Mouse (Mus musculus) spleen, postnatal 36 days (tissue): ENCODE results near the gene Olfr776.
"Not testable (repeated sequence)": the region's sequence is repeated elsewhere in the genome, so short reads cannot be mapped to it uniquely, and the experiment has no call there.

Source experiments
- DNase-seq, 2 experiments: peaks; one replicate each; pipeline ENCODE4 v3.0.0; 2022; ENCODE audit warnings: low spot score in 2 of 2, mixed read lengths in 1 of 2

Gene Olfr776

DNA sequence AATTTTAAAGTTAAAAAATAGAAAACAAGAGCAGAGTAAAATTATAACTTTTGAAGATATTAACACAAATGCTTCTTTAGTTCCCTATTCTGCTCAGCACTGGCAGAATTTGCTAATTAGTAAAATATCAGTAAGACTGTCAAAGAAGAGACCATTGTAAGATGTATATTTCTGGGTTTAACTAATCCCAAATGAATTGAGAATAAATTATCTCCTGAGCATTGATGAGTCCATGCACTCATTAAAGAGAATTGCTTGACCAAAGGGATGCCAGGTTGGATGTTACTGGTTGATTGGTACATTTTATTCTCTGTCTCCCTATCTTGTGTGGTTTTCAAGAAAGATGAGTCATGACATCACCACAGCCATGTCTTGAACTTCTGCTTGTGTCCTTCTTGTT lies at the start of gene Olfr776:
Gene Olfr776, plus strand, starts transcription at position 301 of the 400 bp plus-strand sequence.
- DNase-seq, result no peak

DNA sequence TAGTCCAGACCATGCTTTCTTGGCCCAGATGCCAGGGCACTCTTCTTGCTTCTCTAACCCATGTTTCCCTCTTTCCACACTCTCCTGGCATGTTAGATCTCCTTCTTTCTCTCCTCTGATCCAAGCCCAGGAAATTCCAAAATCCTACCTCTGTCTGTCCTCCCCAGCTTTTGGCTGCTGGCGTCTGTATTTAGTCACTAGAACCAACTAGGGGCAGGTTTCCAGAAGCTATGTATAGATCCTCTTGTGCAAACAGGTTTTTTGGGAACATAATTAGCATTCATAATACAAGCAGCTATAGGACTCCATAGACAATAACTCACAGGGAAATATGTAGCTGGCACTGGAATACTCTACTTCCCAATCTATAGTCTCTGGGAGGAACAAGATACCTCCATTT lies 28.2 kb upstream of the Olfr776 start:
- no peak for DNase-seq

DNA sequence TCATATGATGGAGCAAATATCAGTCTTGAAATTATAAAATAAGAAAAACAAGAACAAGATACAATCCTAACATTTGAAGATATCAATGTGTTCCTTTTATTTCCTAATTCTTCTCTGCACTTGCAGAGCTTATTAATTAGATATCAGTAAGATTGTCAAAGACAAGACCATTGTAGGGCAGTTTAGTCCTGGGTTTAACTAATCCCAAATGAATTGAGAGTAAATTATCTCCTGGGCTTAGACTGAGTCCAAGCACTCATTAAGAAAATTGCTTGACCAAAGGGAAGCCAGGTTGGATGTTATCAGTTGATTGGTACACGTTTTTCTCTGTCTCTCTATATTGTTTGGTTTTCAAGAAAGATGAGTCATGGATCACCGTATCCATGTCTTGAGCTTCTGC lies 23.0 kb upstream of the Olfr776 start, which contains the start of gene Olfr774:
Gene Olfr774, plus strand, starts transcription at position 301 of the 400 bp plus-strand sequence.
- no peak for DNase-seq

DNA sequence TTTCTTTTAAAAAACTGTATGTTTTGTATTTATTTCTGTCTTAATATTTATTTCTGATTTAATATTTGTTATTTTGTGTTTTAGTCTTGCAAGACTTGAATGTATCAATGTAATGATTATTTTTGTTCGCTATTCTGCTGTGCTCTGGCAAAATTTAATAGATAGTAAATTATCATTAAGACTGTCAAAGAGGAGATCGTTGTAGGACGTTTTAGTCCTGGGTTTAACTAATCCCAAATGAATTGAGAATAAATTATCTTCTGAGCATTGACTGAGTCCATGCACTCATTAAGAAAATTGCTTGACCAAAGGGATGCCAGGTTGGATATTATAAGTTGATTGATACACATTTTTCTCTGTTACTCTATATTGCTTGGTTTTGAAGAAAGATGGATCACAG lies 10.8 kb upstream of the Olfr776 start, which contains the start of gene Olfr775:
Gene Olfr775, plus strand, starts transcription at position 301 of the 400 bp plus-strand sequence.
- DNase-seq, result no peak

DNA sequence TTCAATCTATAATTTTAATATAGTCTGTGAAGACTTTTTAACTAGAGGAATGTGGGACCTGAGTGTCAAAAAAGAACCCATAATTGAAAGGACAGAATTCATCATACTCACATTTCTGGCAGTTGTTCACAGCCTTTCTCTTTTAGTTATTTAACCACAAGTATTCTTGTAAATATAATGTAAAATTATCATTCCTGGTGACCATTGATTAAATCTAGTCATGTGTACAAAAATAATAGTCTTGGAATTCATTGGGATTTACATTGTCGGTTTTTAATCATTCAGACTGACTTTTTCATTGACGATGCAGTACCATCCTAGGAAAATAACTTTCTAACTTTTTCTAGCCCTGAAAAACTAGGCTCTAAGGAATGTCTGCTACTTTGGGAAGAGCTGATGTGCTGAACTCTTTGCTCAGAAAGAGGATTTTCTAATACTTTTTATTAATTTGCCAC lies 12.2 kb downstream of the Olfr776 start, which contains the start of gene Olfr777:
Gene Olfr777, minus strand, starts transcription at position 405 of the 455 bp plus-strand sequence.
- no peak for DNase-seq

DNA sequence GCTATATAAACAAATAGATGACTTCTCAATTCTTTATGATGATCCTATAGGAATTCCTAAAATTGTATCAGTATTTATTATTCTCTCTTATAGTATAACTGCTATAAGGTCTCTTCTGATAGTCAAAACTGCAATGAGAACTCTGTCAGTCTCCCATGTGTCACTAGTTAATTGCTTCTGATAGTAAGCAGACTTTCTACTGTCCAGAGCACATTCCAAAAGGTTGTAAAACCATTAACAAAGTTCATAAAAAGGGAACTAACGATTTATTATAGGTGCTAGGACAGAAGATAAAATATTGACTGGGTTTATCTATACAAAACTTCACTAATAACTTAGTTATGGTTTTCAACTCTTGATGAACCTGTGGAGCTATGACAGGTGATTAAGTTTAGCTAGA lies 54.0 kb downstream of the Olfr776 start:
- not testable (repeated sequence) for DNase-seq

DNA sequence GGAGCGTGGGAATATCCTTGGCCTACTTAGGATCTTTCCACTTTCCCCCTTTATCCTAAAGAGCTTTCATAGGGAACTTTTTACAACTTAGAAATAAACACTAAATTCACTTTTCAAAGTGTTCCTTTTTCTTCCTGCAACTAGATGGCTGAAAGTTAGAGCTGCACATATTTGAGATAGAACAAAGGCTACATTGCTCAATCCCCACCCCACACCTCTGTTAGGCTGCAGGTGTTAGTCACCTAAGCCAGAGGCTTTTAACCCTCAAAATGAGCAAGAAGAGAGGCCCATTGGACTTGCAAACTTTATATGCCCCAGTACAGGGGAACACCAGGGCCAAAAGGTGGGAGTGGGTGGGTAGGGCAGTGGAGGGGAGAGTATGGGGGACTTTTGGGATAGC lies 54.6 kb downstream of the Olfr776 start:
- DNase-seq, result not testable (repeated sequence)
